Mouse (Mus musculus): ENCODE data around the gene Pgm5.

Pgm5 gene

DNA sequence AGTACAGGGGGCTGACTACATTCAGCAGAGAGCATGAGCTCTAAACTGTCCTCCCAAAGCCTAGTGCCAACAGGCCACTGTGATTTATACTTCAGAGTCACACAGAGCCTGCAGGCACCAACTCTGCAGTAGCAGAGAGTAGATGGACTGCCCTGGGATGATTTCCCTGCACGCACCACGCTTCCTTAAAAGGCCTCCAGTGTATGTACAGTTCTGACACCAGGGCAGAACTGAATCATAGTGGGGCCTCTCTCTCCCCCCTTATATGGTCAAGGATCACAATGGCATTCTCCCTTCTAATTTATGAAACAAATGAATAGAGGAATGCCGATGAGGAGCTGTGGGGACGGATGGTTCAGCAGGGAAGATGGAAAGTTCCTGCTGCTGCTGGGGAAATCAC is 91.3 kb downstream of the Pgm5 start:
- DNase-seq (ENCODE audit: low read depth, low spot score): no peak

GRCm38 (mm10) chr19:24767401-24767800 is 94.3 kb downstream of the Pgm5 start:
- DNase-seq (ENCODE audit: low read depth, low spot score): no peak

GRCm38 (mm10) chr19:24762473-24763149 is 99.0 kb downstream of the Pgm5 start:
- DNase-seq (ENCODE audit: low read depth, low spot score): no peak

GRCm38 (mm10) chr19:24756627-24757026 is 105.0 kb downstream of the Pgm5 start:
- DNase-seq (ENCODE audit: low read depth, low spot score): no peak

DNA sequence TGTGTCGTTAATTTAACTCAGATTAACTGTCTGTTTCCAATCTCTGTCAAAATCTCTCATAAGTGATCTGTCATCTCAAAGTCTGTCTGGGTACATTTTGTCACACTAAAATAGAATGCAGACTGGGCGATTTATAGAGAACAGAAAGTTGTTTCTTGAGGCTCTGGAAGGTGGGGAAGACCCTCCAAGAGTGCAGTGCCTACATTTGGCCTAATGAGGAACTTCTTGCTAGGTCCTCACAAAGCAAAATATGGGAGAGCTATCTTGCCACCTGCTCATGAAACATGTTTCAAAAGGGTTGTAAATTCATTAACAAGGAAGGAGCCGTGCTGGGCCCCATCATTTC is 107.2 kb downstream of the Pgm5 start:
- DNase-seq (ENCODE audit: low read depth, low spot score): no peak

GRCm38 (mm10) chr19:24753617-24754439 is 107.8 kb downstream of the Pgm5 start:
- DNase-seq (ENCODE audit: low read depth, low spot score): no peak

DNA sequence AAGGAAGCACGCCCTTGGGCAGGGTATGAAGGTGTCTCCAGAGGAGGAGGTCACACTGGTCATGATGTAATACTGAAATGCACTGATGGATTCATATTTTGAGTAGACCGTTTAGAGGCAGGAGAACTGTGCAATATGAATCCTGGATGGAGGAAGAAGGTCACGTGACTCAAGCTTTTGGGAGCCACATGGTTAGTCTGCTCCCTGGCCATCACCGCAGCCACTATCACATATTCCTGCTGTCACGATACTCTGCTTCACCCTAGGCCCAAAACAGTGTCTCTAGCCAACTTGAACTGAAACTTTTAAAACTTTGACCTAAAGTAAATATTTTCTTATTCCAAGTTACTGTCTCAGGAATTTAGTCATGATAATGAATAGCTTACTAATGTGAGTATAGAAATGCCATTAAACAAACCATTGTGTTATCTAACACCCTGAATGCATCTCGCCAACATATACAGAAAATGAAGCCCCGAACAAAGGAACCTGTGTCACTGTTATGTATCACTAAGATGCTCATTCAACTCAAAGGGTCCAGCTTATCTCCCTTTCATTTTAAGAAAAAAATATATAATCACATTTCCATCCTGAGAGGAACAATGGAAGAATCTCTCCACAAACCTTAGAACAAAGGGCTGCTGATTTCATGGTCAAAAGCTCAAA is 108.6 kb downstream of the Pgm5 start:
- no peak for DNase-seq (ENCODE audit: low read depth, low spot score)

- DNase-seq (ENCODE audit: low read depth, low spot score): no peak
Measured at GRCm38 (mm10) chr19:24746266-24746875, 115.3 kb downstream of the Pgm5 start.

GRCm38 (mm10) chr19:24742606-24743005 is 119.0 kb downstream of the Pgm5 start:
- no peak for DNase-seq (ENCODE audit: low read depth, low spot score)

DNA sequence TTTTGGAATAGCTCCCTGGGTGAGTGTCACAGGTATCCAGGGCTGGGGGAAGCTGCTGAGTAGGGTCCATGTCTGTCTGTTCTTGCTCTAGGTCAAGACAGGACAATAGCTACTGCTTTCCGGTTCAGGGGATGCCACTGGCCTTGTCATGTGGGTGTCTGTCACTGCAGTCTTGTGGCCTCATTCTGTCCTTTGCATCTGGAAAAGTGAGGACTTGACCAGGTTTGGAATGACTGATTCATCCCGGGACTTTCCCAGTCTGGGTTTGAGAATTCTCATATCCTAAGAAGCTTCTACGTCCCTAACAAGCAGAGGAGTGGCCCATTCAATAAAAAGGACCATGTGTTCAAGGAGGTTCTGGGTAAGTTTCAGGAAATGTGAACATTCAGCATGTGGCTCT is 122.9 kb downstream of the Pgm5 start:
- DNase-seq (ENCODE audit: low read depth, low spot score): no peak

DNA sequence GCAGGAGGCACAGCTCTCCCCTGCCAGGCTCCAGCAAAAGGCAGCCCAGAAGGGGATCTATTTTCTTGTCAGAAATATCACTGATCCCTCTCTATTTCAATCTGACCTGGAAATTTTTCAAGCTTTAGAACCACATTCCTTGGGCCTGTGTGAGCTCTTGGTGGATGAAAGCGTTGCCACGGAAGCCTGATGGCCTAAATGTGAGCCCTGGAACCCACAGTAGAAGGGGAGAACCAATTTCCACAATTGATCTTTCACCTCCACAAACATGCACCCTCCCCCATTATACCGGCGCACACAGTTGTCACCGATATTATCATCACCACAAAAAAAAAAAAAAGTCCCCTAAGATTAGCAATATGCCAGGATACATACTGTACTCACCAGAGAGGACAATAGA is 123.6 kb downstream of the Pgm5 start:
- DNase-seq (ENCODE audit: low read depth, low spot score): no peak

DNA sequence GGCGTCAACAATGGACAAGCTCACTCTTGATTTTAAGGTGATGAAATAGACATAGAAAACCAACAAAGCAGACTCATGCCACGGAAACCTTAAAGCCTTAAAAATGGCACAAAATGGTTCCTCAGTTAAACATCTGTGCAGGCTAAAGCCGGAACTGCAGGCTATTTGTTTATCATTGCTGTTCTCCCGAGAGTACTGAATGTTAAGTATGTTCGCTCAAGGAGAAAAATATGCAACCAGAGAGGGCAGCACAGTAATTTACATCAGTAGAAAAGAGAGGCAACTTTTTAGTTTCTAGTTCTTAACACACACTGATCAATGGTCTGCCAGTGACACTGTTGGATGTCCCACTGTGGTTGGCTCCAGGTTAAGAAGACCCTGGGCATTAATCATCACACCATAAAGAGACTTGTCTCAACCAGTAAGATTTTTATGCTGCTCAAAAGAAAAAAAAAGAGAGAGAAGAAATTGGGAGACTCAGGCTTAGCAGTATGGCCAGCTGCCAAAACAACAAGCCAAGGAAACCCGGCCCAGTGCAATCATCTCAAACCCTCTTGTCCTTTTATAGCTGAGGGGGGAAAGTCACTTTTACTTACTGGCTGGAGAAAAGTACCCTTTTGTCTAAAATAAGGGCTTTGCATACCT is 126.0 kb downstream of the Pgm5 start:
- DNase-seq (ENCODE audit: low read depth, low spot score): no peak

- no peak for DNase-seq (ENCODE audit: low read depth, low spot score)
Measured at GRCm38 (mm10) chr19:24730661-24731060, 131.0 kb downstream of the Pgm5 start.

GRCm38 (mm10) chr19:24724362-24724761 is 137.3 kb downstream of the Pgm5 start:
- no peak for DNase-seq (ENCODE audit: low read depth, low spot score)

DNA sequence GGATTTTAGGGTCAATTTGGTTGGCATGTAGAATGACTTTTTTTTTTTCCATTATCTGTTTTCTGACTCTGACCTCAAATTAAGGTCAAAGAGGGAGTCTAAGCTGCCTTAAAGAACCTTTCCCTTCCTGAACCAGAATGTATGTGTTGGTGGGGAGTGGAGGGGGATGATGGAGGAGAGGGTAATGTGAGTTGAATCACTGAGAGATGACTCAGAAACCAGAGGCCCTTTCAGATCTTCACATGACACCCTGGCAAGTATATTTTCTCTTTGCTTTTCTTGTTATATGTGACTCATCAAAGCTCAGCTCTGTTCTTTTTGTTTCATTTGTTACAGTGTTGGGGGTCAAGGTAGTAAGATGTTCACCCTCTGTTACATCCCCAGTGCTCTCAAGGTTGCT is 141.2 kb downstream of the Pgm5 start:
- DNase-seq (ENCODE audit: low read depth, low spot score): no peak

GRCm38 (mm10) chr19:24719504-24719903 is 142.2 kb downstream of the Pgm5 start:
- DNase-seq (ENCODE audit: low read depth, low spot score): no peak

GRCm38 (mm10) chr19:24718021-24718420 is 143.6 kb downstream of the Pgm5 start:
- no peak for DNase-seq (ENCODE audit: low read depth, low spot score)

DNA sequence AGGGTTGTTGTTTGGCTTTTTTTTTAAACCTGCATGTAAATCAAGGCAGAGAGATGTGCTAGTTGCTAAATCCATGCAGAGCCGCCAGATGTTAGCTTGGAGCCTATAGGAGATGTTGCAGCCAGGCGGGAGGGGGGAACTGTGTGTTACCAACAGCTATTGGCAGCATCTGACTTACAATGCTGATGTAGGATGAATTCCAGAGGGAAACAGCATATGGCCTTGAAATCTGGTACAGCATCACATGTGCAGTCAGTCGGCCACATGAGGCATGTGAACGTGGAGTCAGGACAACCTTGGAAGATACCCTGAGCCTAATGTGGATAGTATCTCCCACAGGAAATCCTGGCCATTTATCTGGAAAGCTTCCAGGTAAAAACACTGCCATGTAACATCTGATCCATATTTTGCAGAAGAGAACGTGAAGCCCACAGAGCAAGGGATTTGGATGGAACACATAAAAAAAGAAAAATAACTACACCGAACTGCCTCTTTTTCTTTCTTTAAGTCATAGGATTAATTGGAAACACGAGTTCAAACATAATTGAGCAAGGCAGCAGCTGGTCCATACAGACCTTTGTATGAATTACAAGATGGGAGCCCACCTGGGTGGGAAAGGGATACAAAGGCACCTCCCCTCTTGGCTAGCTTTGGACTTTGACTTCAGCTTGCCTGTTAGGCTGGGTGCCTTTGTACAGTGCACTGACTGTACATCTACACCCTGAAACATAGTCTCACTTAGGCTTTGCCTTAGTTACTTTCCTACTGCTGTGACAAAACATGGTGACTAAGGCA is 145.2 kb downstream of the Pgm5 start:
- no peak for DNase-seq (ENCODE audit: low read depth, low spot score)

DNA sequence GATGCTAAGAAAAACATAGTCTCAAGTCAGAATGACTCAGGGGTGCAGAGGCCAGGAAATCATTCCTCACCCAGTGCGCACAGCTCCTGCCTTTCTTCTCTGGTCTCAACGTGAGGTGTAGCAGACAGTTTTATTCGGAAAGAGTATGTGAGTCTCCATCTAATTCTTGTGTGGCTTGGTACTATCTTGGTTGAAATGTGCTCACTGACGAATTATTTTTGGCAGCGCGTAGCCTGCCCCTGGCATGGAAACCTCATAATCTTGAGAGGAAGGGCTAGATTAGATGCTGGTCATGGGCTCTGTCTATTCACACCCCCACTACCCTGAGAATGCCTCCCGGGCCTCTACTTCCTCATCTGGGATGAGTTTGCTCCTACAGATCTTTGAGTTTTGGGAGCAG is 153.6 kb downstream of the Pgm5 start:
- no peak for DNase-seq (ENCODE audit: low read depth, low spot score)

DNA sequence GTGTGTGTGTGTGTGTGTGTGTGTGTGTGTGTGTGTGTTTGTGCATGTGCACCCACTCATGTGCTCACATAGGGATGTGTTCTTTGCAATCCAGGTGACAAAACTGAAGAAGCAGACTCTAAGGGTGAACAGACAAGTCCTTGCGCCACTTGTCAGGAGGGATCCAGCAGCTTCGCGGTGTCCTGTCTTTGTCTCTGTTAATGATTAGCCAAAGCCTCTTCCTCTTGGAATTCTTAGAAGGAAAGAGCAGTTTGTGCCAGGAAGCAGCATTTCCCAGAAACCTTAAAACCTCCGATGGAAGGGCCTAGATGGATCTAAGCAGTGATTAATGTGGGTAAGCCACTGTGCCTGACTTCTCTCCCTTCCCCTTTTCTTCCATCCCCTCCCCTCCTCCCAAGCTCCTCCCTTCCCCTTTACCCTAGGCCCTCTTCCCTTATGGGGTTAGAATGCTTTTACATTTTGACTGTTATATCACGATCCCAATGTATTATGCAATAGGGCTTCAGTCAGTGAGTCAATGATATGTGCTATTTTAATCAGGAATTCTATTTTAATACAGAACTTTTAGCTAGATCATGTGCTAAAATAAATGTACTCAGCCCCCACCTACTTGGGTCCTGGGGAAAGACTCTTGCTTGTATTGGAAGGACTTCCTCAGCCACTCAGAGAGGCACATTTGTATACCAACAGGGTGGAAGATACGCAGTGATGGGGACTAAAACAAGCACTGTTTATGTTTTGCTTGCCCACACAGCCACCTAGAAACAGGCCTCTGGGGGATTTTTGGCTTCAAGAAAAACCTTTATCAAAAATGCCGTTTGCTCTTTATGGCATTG is 154.4 kb downstream of the Pgm5 start:
- DNase-seq (ENCODE audit: low read depth, low spot score): no peak

Measured in WW6 (cell line).